Mouse (Mus musculus): ENCODE measurements around the gene Ddx56. TPM values are rescaled to one million over a fixed set of nuclear protein-coding genes. Genes with fewer than 3 reads are reported as not detected.
"Not testable (repeated sequence)": the region's sequence is repeated elsewhere in the genome, so short reads cannot be mapped to it uniquely, and the experiment has no call there.

Ddx56 gene
- polyA plus RNA-seq, 1 experiment from 2014 or later, result 81.0 TPM

DNA sequence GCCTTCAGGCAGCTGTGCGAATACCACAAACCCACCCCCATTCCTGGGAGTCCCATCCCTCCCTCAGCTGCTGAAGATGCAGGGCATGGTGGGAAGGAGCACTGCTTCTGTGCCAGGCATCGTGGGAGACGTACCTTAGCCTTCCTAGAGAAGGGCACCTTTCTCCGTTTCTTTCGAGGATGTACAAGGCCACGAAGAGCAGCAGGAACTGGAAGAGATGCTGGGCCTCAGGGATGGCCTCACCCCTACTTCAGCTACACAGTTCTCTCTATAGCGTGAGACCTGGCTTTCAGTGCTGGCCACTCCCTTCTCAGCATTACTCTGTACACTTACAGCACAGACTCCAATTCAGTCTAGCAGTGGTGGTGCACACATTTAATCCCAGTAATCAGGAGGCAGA is 8.2 kb downstream of the Ddx56 start:
- Histone ChIP-seq H3K9me3 (no peaks in the 10 kb centered on the region), H3K4me1 (no peaks in the 10 kb centered on the region), H3K4me3 (no peak overlapping the region), H3K36me3 (peaks cover 71% of the 10 kb centered on the region), H3K27me3 (no peaks in the 10 kb centered on the region), H3K9ac (no peak overlapping the region), H3K4me2 (no peak overlapping the region), H3K27ac (no peak overlapping the region)
- WGBS, result 90% methylated on average over 7 of the region's 7 CpGs
- no peak for ATAC-seq (ENCODE audit: insufficient number of reproducible peaks, low FRiP score, low TSS enrichment, low read depth)

DNA sequence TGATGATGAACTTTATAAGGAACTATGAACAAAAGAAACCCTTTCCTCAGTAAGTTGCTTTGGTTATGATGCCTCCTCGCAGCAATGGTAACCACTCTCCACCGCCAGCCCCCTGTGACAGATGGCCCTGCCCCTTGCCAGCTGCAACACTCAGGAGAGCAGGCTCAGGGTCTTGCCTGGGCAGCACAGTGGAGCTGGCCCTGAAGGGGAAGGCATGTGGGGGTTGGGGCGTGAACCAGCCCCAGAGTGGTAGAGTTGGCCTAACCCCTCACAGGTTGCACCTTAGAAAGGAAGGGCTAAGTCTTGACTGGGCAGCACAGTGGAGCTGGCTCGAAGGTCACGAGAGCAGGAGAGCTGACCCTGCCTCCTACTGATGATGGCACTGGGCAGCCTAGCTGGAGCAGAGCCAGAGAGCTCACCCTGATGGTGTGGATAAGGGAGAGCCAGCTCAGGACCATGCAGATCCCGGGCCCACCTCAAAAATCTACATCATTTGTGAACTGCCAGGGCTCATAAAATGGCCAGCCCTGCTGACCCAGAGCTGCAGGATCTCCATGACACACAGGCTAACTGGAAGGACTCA is 11.0 kb downstream of the Ddx56 start:
- peak; percentile 30; the same call in 1 of the 2 replicates for ATAC-seq (ENCODE audit: insufficient number of reproducible peaks, low FRiP score, low TSS enrichment, low read depth)
- no peaks in the 10 kb centered on the region for H3K27me3 ChIP-seq
- 65% methylated on average over 6 of the region's 6 CpGs for WGBS

DNA sequence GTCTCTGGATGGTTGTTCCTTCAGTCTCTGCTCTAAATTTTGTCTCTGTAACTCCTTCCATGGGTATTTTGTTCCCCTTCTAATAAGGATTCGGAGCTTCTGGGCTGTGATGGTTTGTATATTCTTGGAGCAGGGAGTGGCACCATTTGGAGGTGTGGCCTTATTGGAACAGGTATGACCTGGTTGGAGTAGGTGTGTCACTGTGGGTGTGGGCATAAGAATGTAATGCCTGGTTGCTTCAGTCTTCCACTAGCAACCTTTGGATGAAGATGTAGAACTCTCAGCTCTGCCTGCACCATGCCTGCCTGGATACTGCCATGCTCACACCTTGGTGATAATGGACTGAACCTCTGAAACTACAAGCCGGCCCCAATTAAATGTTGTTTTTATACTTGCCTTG is 13.0 kb downstream of the Ddx56 start:
- H3K9me3 ChIP-seq; H3K27ac ChIP-seq; H3K4me2 ChIP-seq; H3K4me3 ChIP-seq; H3K27me3 ChIP-seq; H3K9ac ChIP-seq; H3K4me1 ChIP-seq; ATAC-seq (ENCODE audit: insufficient number of reproducible peaks, low FRiP score, low TSS enrichment, low read depth): not testable (repeated sequence)
- peaks cover 23% of the 10 kb centered on the region for H3K36me3 ChIP-seq
- WGBS, result 91% methylated on average over 2 of the region's 2 CpGs

More for the DNA sequence above, 11.0 kb downstream of the Ddx56 start:
- no peak overlapping the region for H3K9ac ChIP-seq
- no peaks in the 10 kb centered on the region for H3K9me3 ChIP-seq
- no peak overlapping the region for H3K4me2 ChIP-seq
- H3K4me1 ChIP-seq, result no peaks in the 10 kb centered on the region
- H3K27ac ChIP-seq, result no peak overlapping the region
- no peak overlapping the region for H3K4me3 ChIP-seq
- peaks cover 43% of the 10 kb centered on the region for H3K36me3 ChIP-seq

DNA sequence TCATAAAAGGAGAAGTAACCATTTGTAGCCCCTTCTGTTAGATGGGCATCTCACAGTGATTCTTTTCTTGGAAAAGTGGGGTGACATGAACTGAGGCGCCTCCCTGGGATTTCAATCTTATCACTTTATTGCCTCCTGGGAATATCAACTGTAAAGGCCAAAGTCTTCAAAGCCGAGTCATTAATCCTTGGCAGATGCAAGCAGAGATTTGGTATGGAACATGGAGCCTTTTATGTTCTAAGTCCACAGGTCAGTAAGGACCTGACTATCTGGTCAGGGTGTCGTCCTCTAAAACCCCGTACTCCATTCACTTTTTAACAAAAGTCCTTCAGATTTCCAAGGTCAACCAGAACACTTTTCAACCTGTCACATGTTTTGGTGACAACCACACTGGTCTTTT is 14.7 kb downstream of the Ddx56 start:
- 90% methylated on average over 4 of the region's 4 CpGs for WGBS
- Histone ChIP-seq H3K4me1 (no peaks in the 10 kb centered on the region), H3K9ac (no peak overlapping the region), H3K27me3 (no peaks in the 10 kb centered on the region), H3K4me2 (no peak overlapping the region), H3K36me3 (peaks cover 5% of the 10 kb centered on the region; the same call in 1 of the 2 replicates), H3K4me3 (no peak overlapping the region), H3K27ac (no peak overlapping the region), H3K9me3 (no peaks in the 10 kb centered on the region)
- no peak for ATAC-seq (ENCODE audit: insufficient number of reproducible peaks, low FRiP score, low TSS enrichment, low read depth)

DNA sequence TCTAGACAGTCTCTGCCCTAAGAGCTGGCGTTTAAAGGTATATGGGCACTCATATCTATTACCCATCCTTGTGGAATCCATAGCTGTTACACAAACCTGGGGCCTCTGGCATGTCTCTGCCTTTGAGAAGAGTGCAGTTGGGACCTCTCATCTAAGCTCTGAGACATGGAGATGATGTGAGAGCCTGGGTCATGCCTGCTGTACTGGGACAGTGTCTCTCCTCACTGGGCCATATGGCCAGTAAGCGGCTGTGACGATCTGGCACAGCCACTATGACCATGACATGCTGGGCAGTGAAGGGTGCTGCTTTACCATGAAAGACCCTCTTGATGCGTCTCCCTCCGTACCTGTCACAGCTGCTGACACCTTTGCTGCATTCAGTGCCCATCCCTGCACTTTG is 15.3 kb downstream of the Ddx56 start:
- Histone ChIP-seq H3K36me3 (no peaks in the 10 kb centered on the region), H3K9me3 (no peaks in the 10 kb centered on the region), H3K9ac (no peak overlapping the region), H3K4me2 (no peak overlapping the region), H3K27ac (no peak overlapping the region), H3K4me1 (no peaks in the 10 kb centered on the region), H3K27me3 (no peaks in the 10 kb centered on the region), H3K4me3 (no peak overlapping the region)
- ATAC-seq (ENCODE audit: insufficient number of reproducible peaks, low FRiP score, low TSS enrichment, low read depth), result no peak
- 86% methylated on average over 5 of the region's 5 CpGs for WGBS

DNA sequence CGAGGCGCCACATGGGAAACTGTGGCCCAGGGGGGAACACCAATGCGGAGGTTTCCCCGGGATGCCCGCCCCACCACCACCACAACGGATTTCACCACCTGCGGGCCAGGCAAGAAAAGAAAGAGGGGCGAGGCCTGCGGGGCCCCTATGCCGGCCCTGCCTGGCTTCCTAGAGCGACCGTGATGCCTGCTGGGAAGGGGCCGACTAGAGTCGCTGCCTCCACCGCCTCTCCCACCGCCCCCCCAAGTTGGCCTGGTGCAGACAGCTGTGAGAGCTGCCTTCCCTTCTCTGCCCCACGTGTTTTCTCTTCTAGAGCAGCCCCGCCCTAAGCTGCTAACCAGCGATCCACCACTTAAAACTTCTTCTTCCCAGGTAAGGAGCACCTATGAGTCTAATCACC is 22.9 kb downstream of the Ddx56 start:
- no peaks in the 10 kb centered on the region for H3K27me3 ChIP-seq

DNA sequence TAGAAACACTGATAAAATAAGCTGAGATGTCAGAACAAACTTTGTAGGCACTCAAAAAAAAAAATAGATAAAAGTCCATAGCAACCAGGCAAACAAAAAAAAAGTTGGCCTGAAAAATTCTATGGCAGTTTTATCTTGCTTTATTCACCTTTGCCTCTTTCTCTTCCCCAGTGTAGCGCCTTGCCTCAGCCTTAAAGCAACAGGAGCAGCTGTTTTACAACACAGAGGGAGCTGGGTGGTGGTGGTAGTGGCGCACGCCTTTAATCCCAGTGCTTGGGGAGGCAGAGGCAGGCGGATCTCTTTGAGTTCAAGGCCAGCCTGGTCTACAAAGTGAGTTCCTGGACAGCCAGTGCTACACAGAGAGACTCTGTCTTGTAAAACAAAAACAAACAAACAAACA is 34.5 kb downstream of the Ddx56 start:
- H3K9me3 ChIP-seq, result 0 out of 2 replicates have a peak, but pooled peaks cover 5% of the 10 kb centered on the region
- no peaks in the 10 kb centered on the region for H3K27me3 ChIP-seq
- no peak overlapping the region for H3K4me2 ChIP-seq
- no peaks in the 10 kb centered on the region for H3K4me1 ChIP-seq
- no peak overlapping the region for H3K27ac ChIP-seq
- no peaks in the 10 kb centered on the region for H3K36me3 ChIP-seq
- no peak for ATAC-seq (ENCODE audit: insufficient number of reproducible peaks, low FRiP score, low TSS enrichment, low read depth)
- WGBS, result 76% methylated on average over 4 of the region's 4 CpGs
- no peak overlapping the region for H3K9ac ChIP-seq
- H3K4me3 ChIP-seq, result no peak overlapping the region

More for the DNA sequence above, 22.9 kb downstream of the Ddx56 start:
- Histone ChIP-seq H3K36me3 (no peaks in the 10 kb centered on the region), H3K4me2 (no peak overlapping the region), H3K27ac (no peak overlapping the region), H3K4me1 (no peaks in the 10 kb centered on the region), H3K9ac (no peak overlapping the region), H3K9me3 (no peaks in the 10 kb centered on the region), H3K4me3 (no peak overlapping the region)
- no peak for ATAC-seq (ENCODE audit: insufficient number of reproducible peaks, low FRiP score, low TSS enrichment, low read depth)
- WGBS, result 52% methylated on average over 19 of the region's 19 CpGs

DNA sequence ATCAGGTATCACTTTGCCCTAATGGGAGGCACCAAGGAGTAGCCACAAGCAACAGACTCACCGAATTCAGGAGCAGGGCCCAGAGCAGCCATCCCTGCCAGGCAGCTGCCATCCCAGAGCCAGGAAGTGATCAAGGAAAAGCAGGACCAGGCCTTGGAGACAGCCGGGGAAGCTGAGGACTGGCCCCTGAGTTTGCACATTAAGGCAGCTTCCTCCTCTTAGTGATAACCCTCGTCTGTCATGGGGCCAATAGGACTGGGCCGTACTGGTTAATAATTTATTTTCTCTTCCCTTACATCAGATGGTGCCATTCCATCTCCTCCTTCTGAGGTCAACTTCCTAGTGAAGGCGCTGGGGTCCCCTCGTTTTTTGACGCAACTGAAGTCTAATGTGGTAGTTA is 37.6 kb downstream of the Ddx56 start, which contains the start of gene Npc1l1:
Gene Npc1l1, minus strand, starts transcription at position 132 of the 400 bp plus-strand sequence.
- H3K4me2 ChIP-seq, result no peak within 1 kb of the TSS
- H3K4me3 ChIP-seq, result no peak within 1 kb of the TSS
- H3K36me3 ChIP-seq, result no peaks in the 10 kb centered on the region
- no peaks in the 10 kb centered on the region for H3K27me3 ChIP-seq
- no peaks in the 10 kb centered on the region for H3K4me1 ChIP-seq
- no peak for ATAC-seq (ENCODE audit: insufficient number of reproducible peaks, low FRiP score, low TSS enrichment, low read depth)
- H3K9ac ChIP-seq, result no peak within 1 kb of the TSS
- WGBS, result 83% methylated on average over 7 of the region's 7 CpGs
- no peaks in the 10 kb centered on the region for H3K9me3 ChIP-seq
- H3K27ac ChIP-seq, result no peak within 1 kb of the TSS

DNA sequence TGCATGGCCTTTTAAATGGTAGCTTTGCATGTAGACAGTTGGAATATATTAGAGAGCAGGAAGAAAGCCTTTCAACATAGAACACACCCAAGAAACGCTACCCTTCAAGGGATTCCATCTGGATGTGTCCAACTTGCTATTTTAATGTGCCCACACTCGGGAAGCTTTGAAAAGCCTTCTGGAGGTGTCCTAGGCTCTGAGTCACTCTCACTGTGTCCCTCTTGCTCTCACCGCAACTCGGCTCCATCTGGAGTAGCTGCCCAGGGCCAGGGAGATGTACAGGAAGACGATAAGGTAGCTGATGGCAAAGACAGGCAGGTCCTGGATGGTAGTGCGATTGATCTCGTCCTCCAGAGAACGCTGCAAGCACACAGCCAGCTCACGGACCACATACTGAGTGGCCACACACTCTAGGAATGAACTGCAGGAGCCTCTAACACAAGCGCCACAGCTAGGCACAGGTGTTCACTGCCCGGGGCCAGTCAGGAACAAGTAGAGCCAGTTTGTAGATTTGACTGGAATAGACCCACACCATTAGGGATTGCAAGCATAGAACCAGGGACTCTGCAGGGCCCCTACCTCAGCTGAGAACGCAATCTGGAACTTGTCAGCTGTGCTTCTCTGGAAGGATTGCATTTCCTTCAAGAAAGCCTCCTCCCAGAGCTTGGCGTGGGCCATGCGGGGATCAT is 42.9 kb downstream of the Ddx56 start:
- Histone ChIP-seq H3K27ac (no peak overlapping the region), H3K9me3 (no peaks in the 10 kb centered on the region), H3K36me3 (no peaks in the 10 kb centered on the region), H3K9ac (no peak overlapping the region), H3K27me3 (no peaks in the 10 kb centered on the region), H3K4me2 (no peak overlapping the region), H3K4me3 (no peak overlapping the region), H3K4me1 (no peaks in the 10 kb centered on the region)
- 66% methylated on average over 14 of the region's 14 CpGs for WGBS
- ATAC-seq (ENCODE audit: insufficient number of reproducible peaks, low FRiP score, low TSS enrichment, low read depth), result no peak

DNA sequence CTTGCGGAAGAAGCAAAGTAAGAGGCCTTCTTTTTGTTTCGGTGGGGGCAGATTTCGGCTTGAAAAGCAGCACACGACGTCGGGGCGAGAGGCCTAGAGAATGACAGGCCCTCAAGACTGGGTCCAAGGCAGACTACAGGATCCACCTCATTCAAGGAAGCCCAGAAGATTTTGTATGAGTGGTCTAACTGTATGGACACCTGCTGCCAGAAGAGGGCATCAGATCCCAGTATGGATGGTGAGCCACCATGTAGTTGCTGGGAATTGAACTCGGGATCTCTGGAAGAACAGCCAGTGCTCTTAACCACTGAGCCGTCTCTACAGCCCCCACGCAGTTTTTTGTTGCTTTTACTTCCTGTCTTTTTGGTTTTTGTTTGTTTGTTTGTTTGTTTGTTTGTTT is 45.4 kb downstream of the Ddx56 start:
- no peak overlapping the region for H3K4me3 ChIP-seq
- no peaks in the 10 kb centered on the region for H3K27me3 ChIP-seq
- H3K27ac ChIP-seq, result no peak overlapping the region
- H3K36me3 ChIP-seq, result no peaks in the 10 kb centered on the region
- H3K9me3 ChIP-seq, result no peaks in the 10 kb centered on the region
- no peak overlapping the region for H3K9ac ChIP-seq
- no peaks in the 10 kb centered on the region for H3K4me1 ChIP-seq
- WGBS, result 93% methylated on average over 10 of the region's 10 CpGs
- ATAC-seq (ENCODE audit: insufficient number of reproducible peaks, low FRiP score, low TSS enrichment, low read depth), result no peak
- no peak overlapping the region for H3K4me2 ChIP-seq

DNA sequence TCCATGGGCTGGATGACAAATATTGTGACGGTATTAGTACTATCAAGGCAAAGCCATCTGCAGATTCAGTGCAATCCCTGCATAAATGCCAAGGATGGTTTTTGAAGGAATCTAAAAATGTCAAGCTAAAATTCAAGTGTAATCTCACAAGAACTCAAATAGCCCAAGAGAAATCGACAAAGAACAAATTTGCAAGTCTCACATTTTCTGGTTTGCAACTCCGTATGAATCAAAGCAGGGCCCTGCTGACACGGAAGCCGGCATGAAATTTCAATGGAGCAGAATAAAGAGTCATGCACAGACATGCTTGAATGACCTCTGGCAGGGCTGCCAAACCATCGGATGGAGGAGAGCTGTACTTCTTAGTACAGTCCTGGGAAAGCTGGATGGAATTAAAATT is 47.6 kb downstream of the Ddx56 start:
- Histone ChIP-seq H3K27ac (no peak overlapping the region), H3K4me2 (no peak overlapping the region), H3K36me3 (no peaks in the 10 kb centered on the region), H3K9ac (no peak overlapping the region), H3K9me3 (no peaks in the 10 kb centered on the region), H3K4me1 (no peaks in the 10 kb centered on the region), H3K4me3 (no peak overlapping the region), H3K27me3 (no peaks in the 10 kb centered on the region)
- WGBS, result 81% methylated on average over 6 of the region's 6 CpGs
- ATAC-seq (ENCODE audit: insufficient number of reproducible peaks, low FRiP score, low TSS enrichment, low read depth), result no peak

DNA sequence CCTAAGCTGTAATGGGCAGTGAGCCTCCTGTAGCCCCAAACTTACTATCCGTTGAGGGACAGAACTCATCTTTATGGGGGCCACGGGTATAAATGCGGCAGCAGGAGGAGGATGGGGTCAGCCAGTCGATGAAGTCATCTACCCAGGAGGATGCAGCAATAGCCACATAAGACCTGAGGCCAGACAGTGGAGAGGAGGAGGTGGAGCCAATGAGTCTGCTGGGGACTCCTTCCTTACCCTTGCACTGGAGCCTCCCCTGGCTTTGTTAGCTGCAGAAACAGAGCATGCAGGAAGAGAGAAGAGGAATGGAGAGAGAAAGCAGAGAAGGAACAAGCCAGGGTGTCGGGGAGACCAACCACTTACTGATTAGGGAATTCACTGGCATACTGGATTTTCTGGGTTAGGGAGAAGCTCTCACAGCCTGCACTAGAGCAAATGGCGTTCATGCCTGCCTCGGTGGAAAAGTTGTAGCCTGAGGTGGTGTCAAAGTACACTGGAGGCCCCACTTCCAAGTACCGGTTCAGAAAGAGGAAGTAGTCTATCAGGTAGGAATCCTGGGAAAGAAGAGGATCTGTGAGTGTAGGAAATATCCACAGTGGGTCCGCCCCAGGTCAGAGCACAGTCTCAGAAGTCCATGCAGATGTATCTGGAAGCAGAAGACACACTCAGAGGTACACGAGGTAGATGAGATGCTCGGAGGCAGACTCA is 49.2 kb downstream of the Ddx56 start:
- H3K4me2 ChIP-seq, result no peak overlapping the region
- H3K27ac ChIP-seq, result no peak overlapping the region
- H3K27me3 ChIP-seq, result no peaks in the 10 kb centered on the region
- ATAC-seq (ENCODE audit: insufficient number of reproducible peaks, low FRiP score, low TSS enrichment, low read depth), result no peak
- no peaks in the 10 kb centered on the region for H3K9me3 ChIP-seq
- no peak overlapping the region for H3K4me3 ChIP-seq
- H3K4me1 ChIP-seq, result no peaks in the 10 kb centered on the region
- H3K36me3 ChIP-seq, result no peaks in the 10 kb centered on the region
- H3K9ac ChIP-seq, result no peak overlapping the region
- WGBS, result 70% methylated on average over 11 of the region's 11 CpGs
